Mouse (Mus musculus) kidney, adult 2 months (tissue): Measurements from ENCODE around the gene Kmt5b.

ENCODE experiments used
- CTCF ChIP-seq: fragments of 200-500 bp; conservative IDR thresholded peaks from 2 replicates; pipeline ENCODE4 v1.5.1; 2011; ENCODE audit warnings: low read depth, mild to moderate bottlenecking, control low read depth, low read length, moderate library complexity, mixed read lengths; ENCODE audit not compliant: insufficient read depth, insufficient read length
- POLR2A ChIP-seq: fragments of 200-500 bp; IDR thresholded peaks from one replicate; pipeline ENCODE4 v1.6.1; 2011; ENCODE audit warnings: low read depth, low read length, control low read depth

DNA sequence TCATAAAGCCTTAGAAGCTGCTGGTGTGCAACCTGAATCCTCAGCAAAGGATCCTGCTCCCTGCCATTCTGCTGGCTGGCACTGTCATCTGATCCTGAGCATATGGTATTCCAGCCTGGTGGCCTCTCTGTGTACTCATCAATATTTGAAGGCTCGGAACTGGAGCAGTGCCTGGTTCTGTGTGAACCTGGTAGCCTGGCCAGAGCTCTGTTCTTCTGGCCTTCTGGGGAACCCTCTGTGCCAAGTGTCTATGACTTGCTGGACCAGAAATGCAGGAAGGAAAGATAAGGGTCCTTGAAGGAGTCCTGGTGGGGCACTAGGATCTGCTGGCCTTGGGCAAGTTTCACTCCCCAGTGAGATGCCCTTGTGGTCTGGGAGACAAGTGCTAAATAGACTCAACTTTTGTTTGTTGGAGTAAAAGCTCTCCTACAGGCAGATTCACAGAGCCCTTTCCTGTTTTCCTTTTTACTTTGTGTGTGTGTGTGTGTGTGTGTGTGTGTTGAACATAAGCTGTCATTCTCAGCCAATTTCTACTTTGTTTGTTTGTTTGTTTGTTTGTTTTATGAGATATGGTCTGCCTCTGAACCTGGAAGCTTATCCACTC, 78.7 kb downstream of the Kmt5b start:
- TF ChIP-seq CTCF (no peak; the same call in 1 of the 2 replicates), POLR2A (no peak)
